Mouse (Mus musculus) liver, embryonic 13.5 days (tissue): ENCODE measurements around the gene Polr3g. TPM values are rescaled to one million over a fixed set of nuclear protein-coding genes. Genes with fewer than 3 reads are reported as not detected.
A peak's percentile ranks its signal among the peaks of the same experiment; 100 is the strongest.

ENCODE experiments used
- ATAC-seq: fragments of 200-750 bp; cut with Nextera tagmentation; 2 replicates; pipeline ENCODE4 v1.8.0; 2017; ENCODE audit warnings: low read depth, mild to moderate bottlenecking, moderate number of reproducible peaks, moderate library complexity
- DNase-seq: peaks from one replicate; pipeline ENCODE4 v3.0.0; 2022
- H3K27ac ChIP-seq: fragments of 300-500 bp; sonication (generic); 2 replicates; pipeline ENCODE4 v1.5.1; 2015; ENCODE audit warnings: moderate library complexity, mild to moderate bottlenecking, inconsistent platforms
- H3K27me3 ChIP-seq: fragments of 300-500 bp; sonication (generic); 2 replicates; pipeline ENCODE4 v1.6.1; 2015; ENCODE audit warnings: mild to moderate bottlenecking, inconsistent platforms
- H3K36me3 ChIP-seq: fragments of 300-500 bp; sonication (generic); 2 replicates; pipeline ENCODE4 v1.6.1; 2015; ENCODE audit warnings: mild to moderate bottlenecking, inconsistent platforms
- H3K4me1 ChIP-seq: fragments of 300-500 bp; sonication (generic); replicated peaks from 2 replicates; pipeline ENCODE4 v1.6.1; 2015; ENCODE audit warnings: inconsistent platforms
- H3K4me2 ChIP-seq: fragments of 300-500 bp; sonication (generic); 2 replicates; pipeline ENCODE4 v1.6.1; 2015; ENCODE audit warnings: inconsistent platforms, mild to moderate bottlenecking, moderate library complexity
- H3K4me3 ChIP-seq: fragments of 300-500 bp; sonication (generic); replicated peaks from 2 replicates; pipeline ENCODE4 v1.5.1; 2015; ENCODE audit warnings: mild to moderate bottlenecking, inconsistent platforms
- H3K9ac ChIP-seq: fragments of 300-500 bp; sonication (generic); 2 replicates; pipeline ENCODE4 v1.6.1; 2015; ENCODE audit warnings: mild to moderate bottlenecking, inconsistent platforms
- H3K9me3 ChIP-seq: fragments of 300-500 bp; sonication (generic); replicated peaks from 2 replicates; pipeline ENCODE4 v1.6.1; 2016; ENCODE audit warnings: inconsistent platforms
- WGBS: fragments of 180-500 bp; shearing (Covaris S2); methylation state at CpG from one replicate; pipeline ENCODE4 v1.1.7; 2015; ENCODE audit not compliant: insufficient replicate concordance; 5-methylcytosine and 5-hydroxymethylcytosine counted together
- polyA plus RNA-seq: library from polyadenylated mRNA; unstranded; fragments of >200 nt; fragmentation: Nextera tagmentation; extraction: Ambion mirVana; gene quantifications from 2 replicates; pipeline ENCODE4 v1.2.1, GENCODE M21; 2015

Polr3g gene
- polyA plus RNA-seq: 13.6 and 14.6 TPM in 2 replicates

DNA sequence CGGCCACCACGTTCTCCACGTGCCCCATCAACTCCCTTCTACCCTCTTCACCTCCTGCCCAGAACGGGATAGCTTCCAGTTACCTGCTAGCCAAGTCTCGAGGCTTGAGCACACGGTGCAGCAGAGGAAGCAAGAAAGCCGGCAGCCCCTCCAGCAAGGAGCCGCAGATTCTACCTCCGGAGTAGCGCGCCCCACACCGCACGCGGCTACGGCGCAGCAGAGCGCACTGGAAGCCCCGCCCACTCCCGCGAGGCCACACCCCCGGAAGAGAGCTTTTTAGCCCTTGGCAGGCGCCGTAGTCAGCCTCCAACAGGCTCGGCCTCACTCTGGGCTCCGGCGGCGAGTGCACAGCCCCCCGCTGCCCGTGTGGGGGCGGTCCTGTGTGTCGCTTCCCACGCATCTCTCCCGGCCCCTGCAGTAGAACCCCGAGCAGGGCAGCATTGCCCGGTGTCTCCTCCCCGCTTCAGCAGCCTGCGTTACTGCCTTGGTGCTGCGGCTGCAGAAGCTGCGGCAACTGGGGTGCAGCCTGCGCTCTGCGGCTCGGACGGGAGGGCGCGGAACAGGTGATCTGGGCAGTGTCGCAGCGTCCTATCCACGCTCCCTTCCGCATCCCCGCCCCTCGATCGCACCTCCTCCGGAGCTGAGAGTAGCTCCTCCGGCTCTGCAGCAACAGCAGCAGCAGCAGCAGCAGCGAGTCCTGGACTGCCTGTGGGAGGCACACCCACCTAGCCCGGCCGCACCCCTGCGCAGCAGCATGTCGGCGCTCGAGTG is at the start of gene Polr3g, which contains the start of gene Mblac2:
Gene Polr3g (minus strand): TSS at position 239 of the 771 bp plus-strand sequence.
Gene Mblac2 (plus strand): TSS at position 567 of the 771 bp plus-strand sequence.
- peak; percentile 91 for ATAC-seq
- Histone ChIP-seq H3K9ac (peak within 1 kb of the TSS; percentile 78), H3K36me3 (0 out of 2 replicates have a peak, but pooled peaks cover 4% of the 10 kb centered on the region), H3K4me3 (peak within 1 kb of the TSS; percentile 93), H3K27ac (peak within 1 kb of the TSS; percentile 95), H3K4me2 (peak within 1 kb of the TSS; percentile 99), H3K4me1 (peaks cover 55% of the 10 kb centered on the region), H3K9me3 (no peaks in the 10 kb centered on the region), H3K27me3 (no peaks in the 10 kb centered on the region)
- DNase-seq: peak; percentile 93
- WGBS: under 1% methylated on average over 60 of the region's 61 CpGs

GRCm38 (mm10) chr13:81760379-81760778 is 49.6 kb upstream of the Polr3g start:
- no peaks in the 10 kb centered on the region for H3K9me3 ChIP-seq
- DNase-seq (no peak), ATAC-seq (no peak)
- no peak overlapping the region for H3K9ac ChIP-seq
- H3K36me3 ChIP-seq: no peaks in the 10 kb centered on the region
- 27% methylated on average over 3 of the region's 3 CpGs for WGBS
- no peaks in the 10 kb centered on the region for H3K27me3 ChIP-seq
- H3K4me3 ChIP-seq: no peak overlapping the region
- peaks cover 7% of the 10 kb centered on the region; the same call in 1 of the 2 replicates for H3K4me1 ChIP-seq
- H3K27ac ChIP-seq: no peak overlapping the region
- no peak overlapping the region for H3K4me2 ChIP-seq

DNA sequence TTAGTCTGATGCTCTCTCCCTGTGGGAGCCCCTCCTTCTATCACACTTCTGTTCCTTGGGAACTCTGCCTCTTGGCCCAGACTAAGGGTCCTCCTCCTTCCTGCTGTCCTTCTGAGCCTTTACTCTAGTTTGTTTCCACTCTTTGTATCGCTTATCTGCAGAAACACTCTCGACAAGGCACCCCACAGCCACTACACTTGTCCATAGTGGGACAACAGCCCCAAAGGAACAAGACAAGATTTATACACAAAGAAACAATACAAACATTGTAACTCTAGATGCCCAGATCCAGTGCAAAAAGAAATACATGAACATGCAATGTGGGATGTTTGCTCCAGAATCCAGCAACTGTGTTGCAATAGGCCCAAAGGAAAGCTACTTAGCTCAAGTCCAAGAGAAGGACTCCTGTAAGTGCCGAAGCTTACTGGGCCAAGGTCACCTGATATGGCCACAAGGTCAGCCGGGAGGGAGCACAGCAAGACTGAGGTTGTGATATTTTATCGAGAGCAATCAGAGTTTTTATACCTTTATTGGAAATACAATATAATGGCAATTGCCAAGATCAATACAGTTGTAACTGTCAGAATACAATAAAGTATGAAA is 46.3 kb upstream of the Polr3g start:
- 63% methylated on average over 5 of the region's 5 CpGs for WGBS
- Histone ChIP-seq H3K9ac (no peak overlapping the region), H3K4me1 (peaks cover 7% of the 10 kb centered on the region; the same call in 1 of the 2 replicates), H3K27me3 (no peaks in the 10 kb centered on the region), H3K4me2 (no peak overlapping the region), H3K4me3 (no peak overlapping the region), H3K9me3 (no peaks in the 10 kb centered on the region), H3K36me3 (no peaks in the 10 kb centered on the region), H3K27ac (no peak overlapping the region)
- DNase-seq (no peak), ATAC-seq (no peak)

DNA sequence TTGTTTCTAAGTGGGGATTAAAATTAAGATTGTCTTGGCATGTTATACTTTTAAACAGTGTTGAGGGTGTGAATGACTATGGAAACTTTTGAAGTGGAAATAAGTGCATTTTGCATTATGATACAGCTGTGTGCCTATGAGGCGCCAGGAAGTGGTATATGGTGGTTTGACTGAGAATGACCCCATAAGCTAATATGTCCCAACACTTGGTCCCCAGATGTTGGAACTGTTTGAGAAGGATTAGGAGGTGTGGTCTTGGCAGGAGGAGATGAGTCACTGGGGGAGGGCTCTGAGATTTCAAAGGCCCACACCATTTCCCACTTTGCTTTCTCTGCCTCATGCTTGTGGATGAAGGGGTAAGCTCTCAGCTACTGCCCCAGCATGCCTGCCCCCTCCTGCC is 44.5 kb upstream of the Polr3g start:
- 63% methylated on average over 1 of the region's 1 CpGs for whole genome bisulfite sequencing
- Histone ChIP-seq H3K9ac (no peak overlapping the region), H3K4me2 (no peak overlapping the region), H3K27ac (no peak overlapping the region), H3K36me3 (no peaks in the 10 kb centered on the region), H3K9me3 (no peaks in the 10 kb centered on the region), H3K4me1 (0 out of 2 replicates have a peak, but pooled peaks cover 3% of the 10 kb centered on the region), H3K27me3 (no peaks in the 10 kb centered on the region), H3K4me3 (no peak overlapping the region)
- DNase-seq: no peak
- no peak for ATAC-seq

GRCm38 (mm10) chr13:81754878-81755277 is 44.1 kb upstream of the Polr3g start:
- H3K36me3 ChIP-seq: no peaks in the 10 kb centered on the region
- no peaks in the 10 kb centered on the region for H3K9me3 ChIP-seq
- H3K27ac ChIP-seq: no peak overlapping the region
- DNase-seq (no peak), ATAC-seq (no peak)
- no peaks in the 10 kb centered on the region for H3K27me3 ChIP-seq
- 0 out of 2 replicates have a peak, but pooled peaks cover 3% of the 10 kb centered on the region for H3K4me1 ChIP-seq
- H3K9ac ChIP-seq: no peak overlapping the region
- no peak overlapping the region for H3K4me3 ChIP-seq
- H3K4me2 ChIP-seq: no peak overlapping the region

- peaks cover 39% of the 10 kb centered on the region for H3K4me1 ChIP-seq
- no peak overlapping the region for H3K4me2 ChIP-seq
- H3K27me3 ChIP-seq: no peaks in the 10 kb centered on the region
- H3K4me3 ChIP-seq: no peak overlapping the region
- no peak overlapping the region for H3K9ac ChIP-seq
- no peak overlapping the region for H3K27ac ChIP-seq
- no peak for ATAC-seq
- no peaks in the 10 kb centered on the region for H3K36me3 ChIP-seq
- H3K9me3 ChIP-seq: no peaks in the 10 kb centered on the region
- no peak for DNase-seq
- WGBS: 43% methylated on average over 2 of the region's 2 CpGs
These were observed 33.2 kb upstream of the Polr3g start for GRCm38 (mm10) chr13:81744092-81744396.

DNA sequence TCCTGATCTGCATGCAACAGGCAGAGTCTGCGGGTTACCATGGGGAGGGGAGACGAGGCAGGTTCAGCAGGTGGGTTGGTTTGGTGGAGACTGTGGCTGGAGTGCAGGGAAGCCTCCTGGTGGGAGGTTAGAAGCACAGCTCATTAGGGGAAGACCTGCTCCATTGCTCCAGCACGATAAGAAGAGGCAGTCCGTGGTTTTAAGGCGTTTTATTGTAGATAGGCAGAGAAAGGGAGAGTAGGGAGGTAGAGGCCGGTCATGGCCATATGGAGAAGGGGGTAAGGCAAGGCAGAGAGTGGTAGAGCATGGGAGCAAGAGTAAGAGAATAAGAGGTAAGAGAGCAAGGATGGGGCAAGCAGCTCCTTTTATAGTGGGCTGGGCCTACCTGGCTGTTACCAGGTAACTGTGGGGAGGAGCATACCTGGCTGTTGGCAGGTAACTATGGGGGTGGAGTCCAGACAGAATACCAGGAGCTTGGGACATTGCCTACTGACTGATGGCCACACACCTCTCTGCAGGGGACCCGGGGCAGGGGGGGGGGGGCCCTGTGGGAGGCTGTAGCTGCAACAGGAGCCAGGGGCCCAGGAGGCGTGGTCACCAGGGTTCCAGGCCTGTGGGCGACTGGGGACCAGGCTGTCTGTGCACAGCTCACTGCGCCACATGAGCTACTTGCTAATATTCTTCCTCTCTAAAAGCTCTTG is 32.7 kb upstream of the Polr3g start:
- H3K9me3 ChIP-seq: no peaks in the 10 kb centered on the region
- ATAC-seq (peak; percentile 86), DNase-seq (no peak)
- H3K36me3 ChIP-seq: no peaks in the 10 kb centered on the region
- 33% methylated on average over 10 of the region's 10 CpGs for WGBS
- peaks cover 39% of the 10 kb centered on the region for H3K4me1 ChIP-seq
- no peak overlapping the region for H3K27ac ChIP-seq
- peak overlapping the region; percentile 17 for H3K4me2 ChIP-seq
- H3K9ac ChIP-seq: no peak overlapping the region
- no peak overlapping the region for H3K4me3 ChIP-seq
- no peaks in the 10 kb centered on the region for H3K27me3 ChIP-seq

GRCm38 (mm10) chr13:81740898-81741297 is 30.1 kb upstream of the Polr3g start:
- Histone ChIP-seq H3K9ac (no peak overlapping the region), H3K27me3 (no peaks in the 10 kb centered on the region), H3K36me3 (no peaks in the 10 kb centered on the region), H3K4me1 (peaks cover 50% of the 10 kb centered on the region), H3K27ac (0 out of 2 replicates have a peak overlapping the region, but pooled peaks have one; percentile 13), H3K4me2 (no peak overlapping the region), H3K4me3 (no peak overlapping the region), H3K9me3 (no peaks in the 10 kb centered on the region)
- ATAC-seq: peak; percentile 84
- 8% methylated on average over 3 of the region's 3 CpGs for WGBS
- peak; percentile 52 for DNase-seq

- ATAC-seq: peak; percentile 66
- WGBS: 34% methylated on average over 5 of the region's 5 CpGs
- no peak overlapping the region for H3K4me3 ChIP-seq
These were observed 25.8 kb upstream of the Polr3g start for GRCm38 (mm10) chr13:81736606-81737005.

DNA sequence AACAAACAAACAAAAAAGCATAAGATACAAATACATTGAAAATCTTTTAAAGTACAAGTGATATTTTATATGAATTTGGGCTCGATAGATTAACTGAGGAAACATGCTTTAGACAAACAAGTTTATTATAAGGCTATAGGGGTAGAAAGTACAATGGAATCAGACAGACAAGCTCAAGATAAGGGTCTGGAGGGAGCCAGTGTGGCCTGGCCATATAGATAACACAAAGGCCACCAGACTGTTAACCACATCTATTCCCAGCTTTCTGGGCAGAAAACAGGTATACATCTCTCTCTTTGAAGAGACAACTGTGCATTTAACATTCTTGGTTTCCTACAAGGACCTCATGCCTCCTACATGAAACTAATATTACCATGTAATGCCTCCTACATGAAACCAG is 19.5 kb upstream of the Polr3g start:
- DNase-seq (peak; percentile 23), ATAC-seq (peak; percentile 81)
- H3K4me3 ChIP-seq: no peak overlapping the region
- WGBS: 26% methylated on average over 1 of the region's 1 CpGs
- no peak overlapping the region for H3K4me2 ChIP-seq
- no peaks in the 10 kb centered on the region for H3K36me3 ChIP-seq
- H3K4me1 ChIP-seq: peaks cover 33% of the 10 kb centered on the region
- H3K27ac ChIP-seq: 0 out of 2 replicates have a peak overlapping the region, but pooled peaks have one; percentile 20
- H3K27me3 ChIP-seq: no peaks in the 10 kb centered on the region
- H3K9ac ChIP-seq: no peak overlapping the region
- no peaks in the 10 kb centered on the region for H3K9me3 ChIP-seq

More at GRCm38 (mm10) chr13:81736606-81737005, 25.8 kb upstream of the Polr3g start:
- DNase-seq: no peak
- Histone ChIP-seq H3K9ac (no peak overlapping the region), H3K36me3 (no peaks in the 10 kb centered on the region), H3K27me3 (no peaks in the 10 kb centered on the region), H3K9me3 (no peaks in the 10 kb centered on the region), H3K27ac (no peak overlapping the region), H3K4me1 (peaks cover 22% of the 10 kb centered on the region), H3K4me2 (no peak overlapping the region)

DNA sequence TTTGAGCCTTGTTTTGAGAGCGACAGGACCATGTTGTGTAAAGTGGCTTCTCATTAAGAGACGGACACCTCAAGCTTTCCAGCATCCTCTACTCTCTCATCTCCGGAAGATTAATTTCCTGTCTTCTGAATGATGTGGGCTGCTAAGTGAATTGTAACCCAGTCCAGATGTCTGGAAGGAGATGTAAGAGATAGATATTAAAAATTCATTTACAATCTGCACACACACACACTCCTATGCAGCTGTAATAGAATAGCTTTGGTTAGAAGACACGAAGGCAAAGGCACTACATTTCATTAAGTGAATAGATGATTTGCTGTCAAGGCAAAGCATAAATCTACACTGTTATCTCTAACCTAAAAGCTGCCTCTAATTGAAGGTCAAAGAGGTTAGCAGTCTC is 18.3 kb upstream of the Polr3g start:
- no peak for DNase-seq
- H3K4me3 ChIP-seq: no peak overlapping the region
- 68% methylated on average over 4 of the region's 4 CpGs for WGBS

More for the DNA sequence above, 18.3 kb upstream of the Polr3g start:
- no peak for ATAC-seq
- Histone ChIP-seq H3K9ac (no peak overlapping the region), H3K36me3 (no peaks in the 10 kb centered on the region), H3K9me3 (no peaks in the 10 kb centered on the region), H3K4me2 (no peak overlapping the region), H3K27me3 (no peaks in the 10 kb centered on the region), H3K27ac (no peak overlapping the region), H3K4me1 (peaks cover 33% of the 10 kb centered on the region)
